ENCODE assay signal across 8 mouse cellular contexts in genomic region chr2:165968876-165969275, GRCm38 (mm10). TPM values are rescaled to one million over a fixed set of nuclear protein-coding genes. Genes with fewer than 3 reads are reported as not detected.
A peak's percentile ranks its signal among the peaks of the same experiment; 100 is the strongest.
DNase-seq lines count a peak whose midpoint lies in the region; TF ChIP-seq lines count a peak whose summit lies in the region.
"Had no signal": no experiment of that assay in that cellular context is flagged by ENCODE, and none has a peak within 500 bp of the region (broad histone marks: within the 10 kb centered on the region; RNA-seq: fewer than 3 reads in every experiment).

No protein-coding gene starts in this region.

- DNase-seq in ES-E14 (ENCODE audit: low read depth, low spot score) = peak; percentile 89
- peak; percentile 80 for DNase-seq in adipocyte (ENCODE audit: low spot score)
- peak; percentile 81 for DNase-seq in heart, embryonic 10.5 days (ENCODE audit: low spot score)
- peak; percentile 66 to 82 for DNase-seq in kidney, postnatal 25 days
- no peak for DNase-seq in T-cell, adult 2 months (ENCODE audit: low spot score)
- DNase-seq in cerebellum, postnatal 25 days = no peak

- in situ Hi-C loops in ES-E14 (cut with MboI; ENCODE audit: low sequenced_read_pairs in 2 of 2, unreplicated experiment in 2 of 2) = no loop called here

- no peaks in the 10 kb centered on the region for H3K36me3 ChIP-seq in ES-E14 (ENCODE audit: control insufficient read depth, insufficient read depth, low read length, poor library complexity, severe bottlenecking)
- no peaks in the 10 kb centered on the region for H3K36me3 ChIP-seq in heart, embryonic 10.5 days
- no peaks in the 10 kb centered on the region for H3K36me3 ChIP-seq in small intestine, adult 2 months (ENCODE audit: control insufficient read depth, insufficient read depth, low read length)
- H3K36me3 ChIP-seq: hindbrain, embryonic 15.5 days had no signal

- no peak; the same call in 1 of the 2 replicates for TF ChIP-seq POLR2A in small intestine, adult 2 months (IDR thresholded peaks at IDR 0.05; ENCODE audit: low read depth, low read length)

- H3K9me3 ChIP-seq in ES-E14 (ENCODE audit: control insufficient read depth, insufficient read depth, low read depth, low read length) = no peaks in the 10 kb centered on the region
- H3K9me3 ChIP-seq in heart, embryonic 10.5 days = no peaks in the 10 kb centered on the region
- H3K9me3 ChIP-seq: hindbrain, embryonic 15.5 days had no signal

- H3K27me3 ChIP-seq in heart, embryonic 10.5 days (ENCODE audit: insufficient read depth, poor library complexity, severe bottlenecking) = no peaks in the 10 kb centered on the region
- H3K27me3 ChIP-seq in small intestine, adult 2 months (ENCODE audit: control insufficient read depth, insufficient read depth, low read length) = no peaks in the 10 kb centered on the region
- H3K27me3 ChIP-seq: hindbrain, embryonic 15.5 days had no signal

- no peak for TF ChIP-seq CTCF in small intestine, adult 2 months (IDR thresholded peaks at IDR 0.05; ENCODE audit: extremely low read depth, insufficient read length, insufficient replicate concordance, low read depth, low read length)

- peak overlapping the region; percentile 63 for H3K9ac ChIP-seq in ES-E14 (ENCODE audit: insufficient read depth, low read depth, low read length, poor library complexity, severe bottlenecking)
- H3K9ac ChIP-seq: hindbrain, embryonic 15.5 days had no signal

- H3K27ac ChIP-seq in ES-E14 (ENCODE audit: insufficient read depth, low read depth, low read length, poor library complexity, severe bottlenecking) = peak overlapping the region; percentile 96
- peak overlapping the region; percentile 82 for H3K27ac ChIP-seq in heart, embryonic 10.5 days
- H3K27ac ChIP-seq in small intestine, adult 2 months (ENCODE audit: insufficient read depth, low read depth, low read length) = peak overlapping the region; percentile 77
- H3K27ac ChIP-seq: hindbrain, embryonic 15.5 days had no signal

- no peak overlapping the region for H3K4me3 ChIP-seq in ES-E14 (ENCODE audit: insufficient read depth in 1 of 2, low read depth in 1 of 2, low read length in 2 of 2, poor library complexity in 1 of 2, severe bottlenecking in 1 of 2)
- peak overlapping the region; percentile 5; the same call in 1 of the 2 replicates for H3K4me3 ChIP-seq in heart, embryonic 10.5 days
- no peak overlapping the region for H3K4me3 ChIP-seq in small intestine, adult 2 months (ENCODE audit: low read depth, low read length)
- H3K4me3 ChIP-seq: hindbrain, embryonic 15.5 days had no signal

- WGBS in heart, embryonic 10.5 days = 22% methylated on average over 3 of the region's 3 CpGs
- WGBS in small intestine, adult 2 months = 9% methylated on average over 3 of the region's 3 CpGs

- H3K4me1 ChIP-seq in ES-E14 (ENCODE audit: control insufficient read depth in 2 of 2, insufficient read depth in 2 of 2, low read length in 2 of 2, poor library complexity in 1 of 2) = peaks cover 21 to 31% of the 10 kb centered on the region in 2 experiments
- peaks cover 49% of the 10 kb centered on the region for H3K4me1 ChIP-seq in heart, embryonic 10.5 days
- peaks cover 21% of the 10 kb centered on the region for H3K4me1 ChIP-seq in small intestine, adult 2 months (ENCODE audit: control insufficient read depth, insufficient read depth, insufficient read length, low read length)

TF ChIP-seq in ES-E14, 5 proteins besides CTCF, POLR2A, EP300 and RAD21:
- peak; percentile 79 for TF ChIP-seq MAFK (IDR thresholded peaks at IDR 0.05; ENCODE audit: insufficient read depth, low read depth, low read length)
- TF ChIP-seq ZC3H11A (IDR thresholded peaks at IDR 0.05; ENCODE audit: borderline replicate concordance, low read depth, low read length) = no peak

RNA-seq across cellular contexts. Expression of gene Ncoa3, which starts 23.6 kb away (rescaled TPM):
- total RNA-seq in ES-E14 (2012; rRNA removed) = 73.6 and 83.4 TPM in 2 replicates
- polyA plus RNA-seq in heart, embryonic 10.5 days (2016; fragmentation: Nextera tagmentation; extraction: Ambion mirVana) = 14.8 and 15.8 TPM in 2 replicates
- polyA plus RNA-seq in small intestine, adult 2 months (2012; rRNA removed) = 13.0 and 20.1 TPM in 2 replicates

Comparison
In these comparisons a context has a peak if more than half of its experiments do, and no peak if none do; other contexts are left out.
1. DNase-seq: peak in ES-E14 (single experiment), adipocyte (single experiment), heart, embryonic 10.5 days (single experiment) and kidney, postnatal 25 days (2 of 2); none in T-cell, adult 2 months (single experiment) and cerebellum, postnatal 25 days (0 of 2).
2. Peak in every context shown above with its lines, with median percentiles within 50 percentile points of each other: H3K27ac ChIP-seq.